Mouse (Mus musculus): ENCODE measurements around the gene Wfdc9.

DNA sequence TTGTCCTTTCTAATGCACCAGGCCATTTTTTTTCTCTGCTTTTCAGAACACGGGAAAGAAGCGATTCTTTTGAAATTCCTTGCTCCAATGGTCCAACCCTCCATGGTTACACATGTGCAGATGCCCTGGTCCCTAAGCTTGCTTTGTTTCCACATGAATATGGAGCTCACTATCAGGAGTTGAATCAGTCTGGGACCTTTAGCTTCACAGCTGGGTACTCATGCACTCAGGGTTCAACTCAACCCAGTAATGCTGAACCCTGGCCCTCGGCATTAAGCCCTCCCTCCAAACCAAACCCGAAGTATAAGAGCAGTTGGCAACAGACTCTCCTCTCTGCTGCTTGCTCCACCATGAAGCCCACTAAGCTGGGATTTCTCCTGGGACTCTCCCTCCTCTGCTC, 41.8 kb upstream of the Wfdc9 start, which contains the start of gene Spint4:
- TF ChIP-seq POLR2A (IDR thresholded peaks at IDR 0.05; ENCODE audit: borderline replicate concordance, insufficient read depth, low read length) (no peak), CTCF (IDR thresholded peaks at IDR 0.05; ENCODE audit: borderline replicate concordance, insufficient read depth, low read depth, low read length) (no peak)

Data from cerebellum, adult 2 months (tissue).